Mouse (Mus musculus) liver, embryonic 14.5 days (tissue): Measurements from ENCODE around the gene Focad.

ENCODE experiments used
- CTCF ChIP-seq: IDR thresholded peaks from 2 replicates; pipeline ENCODE4 v1.5.1; 2016; ENCODE audit warnings: antibody characterized with exemption, low read depth, control low read depth
- EP300 ChIP-seq: IDR thresholded peaks from 2 replicates; pipeline ENCODE4 v1.6.1; 2016; ENCODE audit warnings: antibody characterized with exemption, low read depth

GRCm38 (mm10) chr4:88295537-88295936 is 201.1 kb downstream of the Focad start:
- TF ChIP-seq CTCF (no peak), EP300 (no peak)
